Mouse (Mus musculus) heart, adult 2 months (tissue): ENCODE results near the gene Stkld1. TPM values are rescaled to one million over a fixed set of nuclear protein-coding genes. Genes with fewer than 3 reads are reported as not detected.
A peak's percentile ranks its signal among the peaks of the same experiment; 100 is the strongest.

Experiments used
- DNase-seq, 2 experiments: peaks; one replicate each; pipeline ENCODE4 v3.0.0; 2021
- H3K27ac ChIP-seq: fragments of 200-600 bp; 2 replicates; pipeline ENCODE4 v1.8.1; 2022
- H3K27me3 ChIP-seq: fragments of 200-500 bp; 2 replicates; pipeline ENCODE4 v1.6.1; 2012; ENCODE audit warnings: mild to moderate bottlenecking, low read length, inconsistent platforms, mixed read lengths; ENCODE audit not compliant: control insufficient read depth, insufficient read depth
- H3K36me3 ChIP-seq: fragments of 200-500 bp; 2 replicates; pipeline ENCODE4 v1.6.1; 2012; ENCODE audit warnings: low read length, inconsistent platforms; ENCODE audit not compliant: control insufficient read depth, insufficient read depth
- H3K4me1 ChIP-seq: fragments of 200-500 bp; 2 replicates; pipeline ENCODE4 v1.6.1; 2011; ENCODE audit warnings: low read length; ENCODE audit not compliant: control insufficient read depth, insufficient read depth
- H3K4me3 ChIP-seq: fragments of 200-600 bp; 2 replicates; pipeline ENCODE4 v1.8.1; 2022
- H3K79me2 ChIP-seq: fragments of 200-500 bp; replicated peaks from 2 replicates; pipeline ENCODE4 v1.6.1; 2012; ENCODE audit warnings: mild to moderate bottlenecking, inconsistent platforms, low read length, moderate library complexity, mixed read lengths; ENCODE audit not compliant: control insufficient read depth, insufficient read depth
- H3K9ac ChIP-seq: fragments of 200-500 bp; 2 replicates; pipeline ENCODE4 v1.6.1; 2012; ENCODE audit warnings: low read depth, mild to moderate bottlenecking, control low read depth, inconsistent platforms, low read length, mixed read lengths
- CTCF ChIP-seq: fragments of 200-600 bp; IDR thresholded peaks from 2 replicates; pipeline ENCODE4 v1.8.1; 2022; ENCODE audit warnings: antibody characterized with exemption, mild to moderate bottlenecking, moderate library complexity
- EP300 ChIP-seq: fragments of 200-500 bp; IDR thresholded peaks from 2 replicates; pipeline ENCODE4 v1.6.1; 2011; ENCODE audit warnings: low read depth, low read length, control low read depth; ENCODE audit not compliant: insufficient read depth
- POLR2A ChIP-seq: fragments of 200-500 bp; IDR thresholded peaks from 2 replicates; pipeline ENCODE4 v1.6.1; 2011; ENCODE audit warnings: mild to moderate bottlenecking, low read depth, low read length, control low read depth; ENCODE audit not compliant: insufficient read depth
- WGBS: fragments of 180-500 bp; shearing (Covaris S2); methylation state at CpG from one replicate; pipeline ENCODE4 v1.1.7; 2018; 5-methylcytosine and 5-hydroxymethylcytosine counted together
- intact Hi-C: fragments of 180-260 bp; cut with DNase I; formaldehyde crosslinking; loops from one replicate; pipeline ENCODE4 v1.15.1; 2025
- polyA plus RNA-seq: library from polyadenylated mRNA; depleted of rRNA; stranded (reverse); fragments of >200 nt; gene quantifications from 2 replicates; pipeline ENCODE4 v1.2.3, GENCODE M21; 2012
- total RNA-seq, 2 experiments: library from RNA; stranded (reverse); gene quantifications; 2 replicates each; pipeline ENCODE4 v1.2.3; 2021

Gene Stkld1
- total and polyA plus RNA-seq, 3 experiments: not detected

DNA sequence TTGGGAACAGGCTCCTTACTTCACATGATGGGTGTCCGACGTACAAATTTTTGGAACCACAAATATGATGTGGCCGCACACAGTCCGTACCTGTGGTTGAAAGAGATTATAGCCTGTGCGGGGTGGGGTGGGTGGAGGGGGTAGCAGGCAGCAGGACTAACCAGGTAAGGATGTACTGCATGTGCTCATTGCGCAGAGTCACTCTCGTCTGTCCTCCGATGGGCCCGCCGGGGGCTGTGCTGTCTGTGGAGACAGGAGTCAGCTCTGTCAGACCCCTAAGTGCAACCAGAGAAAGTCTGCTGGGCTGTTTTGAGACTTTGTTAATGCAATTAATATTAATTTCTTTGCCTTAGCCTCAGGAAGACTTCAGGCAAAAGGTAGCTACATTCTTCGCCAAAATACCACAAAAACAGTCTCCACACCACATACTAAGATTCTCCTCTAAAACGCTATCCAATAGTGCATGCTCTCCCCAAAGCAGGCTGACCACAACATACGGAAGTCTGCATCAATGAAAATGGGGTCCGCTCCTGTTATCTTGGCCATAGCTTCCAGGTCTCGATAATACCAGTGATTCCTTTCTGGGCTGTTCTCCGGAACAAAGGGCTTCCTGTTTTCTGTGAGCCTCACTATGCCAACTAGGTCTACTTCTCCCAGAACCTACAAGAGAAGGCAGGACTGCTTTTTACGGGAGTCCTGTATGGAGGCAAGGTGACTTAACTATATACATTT, 20.3 kb upstream of the Stkld1 start:
- intact Hi-C loops: no loop called here
- H3K27ac ChIP-seq: no peak overlapping the region
- no peak overlapping the region for H3K9ac ChIP-seq
- H3K4me3 ChIP-seq: no peak overlapping the region
- peaks cover 14% of the 10 kb centered on the region for H3K4me1 ChIP-seq
- H3K27me3 ChIP-seq: no peaks in the 10 kb centered on the region
- 70% methylated on average over 17 of the region's 17 CpGs for WGBS
- DNase-seq: no peak
- peaks cover 7% of the 10 kb centered on the region for H3K36me3 ChIP-seq
- TF ChIP-seq CTCF (no peak), POLR2A (0 out of 2 replicates have a peak, but pooled peaks have one; percentile 25)
- H3K79me2 ChIP-seq: peaks cover 5% of the 10 kb centered on the region

DNA sequence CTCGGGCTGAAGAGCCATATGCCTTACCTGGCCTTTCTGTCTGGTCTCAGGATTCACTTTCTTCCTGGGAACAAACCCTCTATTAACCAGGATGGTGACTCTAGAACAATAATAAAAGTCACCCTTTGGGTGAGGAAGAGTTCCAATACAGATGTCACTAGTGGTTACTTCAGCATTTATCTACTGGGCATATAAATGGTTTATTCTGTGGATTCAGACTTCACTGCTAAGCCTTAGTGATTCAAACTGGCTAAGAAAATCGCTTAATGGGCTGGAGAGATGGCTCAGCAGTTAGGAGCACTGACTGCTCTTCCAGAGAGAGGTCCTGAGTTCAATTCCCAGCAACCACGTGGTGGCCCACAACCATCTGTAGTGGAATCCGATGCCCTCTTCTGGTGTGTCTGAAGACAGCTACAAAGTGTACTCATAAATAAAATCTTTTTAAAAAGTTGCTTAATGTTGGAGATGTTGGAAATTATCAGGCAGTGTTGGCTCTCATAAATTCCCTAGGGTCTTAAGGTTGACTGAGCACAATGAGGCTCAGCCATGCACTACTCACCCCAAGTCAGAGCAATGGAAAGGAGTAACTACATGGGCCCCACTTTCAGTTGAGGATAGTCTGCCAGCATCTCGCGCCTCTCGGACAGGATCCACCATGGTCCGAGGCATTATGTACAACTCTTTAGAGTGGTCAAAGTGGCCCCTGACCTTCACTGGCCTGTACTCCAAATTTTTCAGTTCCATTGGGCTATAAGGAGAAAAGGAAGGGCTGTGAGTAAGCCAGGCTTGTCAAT, 19.5 kb upstream of the Stkld1 start:
- no peak overlapping the region for H3K4me3 ChIP-seq
- 62% methylated on average over 8 of the region's 8 CpGs for WGBS
- TF ChIP-seq POLR2A (no peak), EP300 (no peak), CTCF (no peak)
- DNase-seq: no peak
- H3K79me2 ChIP-seq: peaks cover 3% of the 10 kb centered on the region
- intact Hi-C loops: no loop called here
- H3K9ac ChIP-seq: no peak overlapping the region
- H3K36me3 ChIP-seq: peaks cover 7% of the 10 kb centered on the region
- peaks cover 12% of the 10 kb centered on the region for H3K4me1 ChIP-seq
- H3K27ac ChIP-seq: no peak overlapping the region
- no peaks in the 10 kb centered on the region for H3K27me3 ChIP-seq

DNA sequence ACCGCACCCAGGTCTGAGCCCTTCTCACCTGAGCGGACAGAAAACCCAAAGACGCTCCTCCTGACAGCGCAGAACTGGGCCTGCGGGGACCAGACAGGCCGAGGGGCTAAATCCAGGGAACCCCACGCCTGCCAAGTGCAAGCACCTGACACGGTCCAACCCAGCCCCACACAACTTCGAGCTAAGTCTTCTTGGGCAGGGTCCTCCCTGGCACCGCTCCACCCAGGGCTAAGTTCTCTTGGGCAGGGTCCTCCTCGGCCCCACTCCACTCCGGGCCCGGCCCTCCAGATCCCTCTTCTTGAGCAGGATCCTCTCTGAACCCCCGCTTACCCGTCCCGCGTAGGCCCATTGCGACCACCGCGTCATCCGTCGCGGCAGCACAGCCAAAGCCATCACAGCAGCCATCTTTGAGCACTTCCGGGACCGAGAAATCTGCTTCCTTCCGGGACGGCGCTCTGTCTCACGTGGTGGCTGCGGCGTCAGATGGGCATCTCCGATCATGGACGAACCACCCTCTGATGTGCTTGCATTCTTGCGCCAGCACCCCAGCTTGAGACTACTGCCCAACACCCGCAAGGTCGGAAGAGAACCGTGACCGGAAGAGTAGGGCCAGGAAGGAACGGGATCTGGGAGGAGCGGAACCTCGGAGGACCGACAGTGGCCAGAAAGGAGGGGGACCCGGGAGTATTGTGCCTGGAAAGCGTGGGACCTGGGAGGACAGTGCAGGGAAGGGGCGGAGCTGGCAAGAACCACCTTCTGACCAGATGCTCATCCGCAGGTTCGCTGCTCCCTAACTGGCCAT, 17.7 kb upstream of the Stkld1 start, which contains the start of the genes Surf2 and Surf1:
TSS of gene Surf2 (plus strand) at position 441 of the 802 bp plus-strand sequence.
TSS of gene Surf1 (minus strand) at position 604 of the 802 bp plus-strand sequence.
- Histone ChIP-seq H3K9ac (peak within 1 kb of the TSS; percentile 70), H3K79me2 (peaks cover 2% of the 10 kb centered on the region), H3K27ac (peak within 1 kb of the TSS; percentile 83), H3K36me3 (peaks cover 7% of the 10 kb centered on the region), H3K4me1 (peaks cover 12% of the 10 kb centered on the region), H3K4me3 (peak within 1 kb of the TSS; percentile 69), H3K27me3 (no peaks in the 10 kb centered on the region)
- TF ChIP-seq EP300: peak; percentile 72; the same call in 1 of the 2 replicates
- no peak for TF ChIP-seq CTCF
- TF ChIP-seq POLR2A: peak; percentile 90
- 2% methylated on average over 47 of the region's 47 CpGs for WGBS
- DNase-seq: peak; percentile 85 to 87
- intact Hi-C loops: loop anchor here (5.0 kb wide), 1 partner anchor 46 kb away; the partner anchor contains the start of gene Rexo4

DNA sequence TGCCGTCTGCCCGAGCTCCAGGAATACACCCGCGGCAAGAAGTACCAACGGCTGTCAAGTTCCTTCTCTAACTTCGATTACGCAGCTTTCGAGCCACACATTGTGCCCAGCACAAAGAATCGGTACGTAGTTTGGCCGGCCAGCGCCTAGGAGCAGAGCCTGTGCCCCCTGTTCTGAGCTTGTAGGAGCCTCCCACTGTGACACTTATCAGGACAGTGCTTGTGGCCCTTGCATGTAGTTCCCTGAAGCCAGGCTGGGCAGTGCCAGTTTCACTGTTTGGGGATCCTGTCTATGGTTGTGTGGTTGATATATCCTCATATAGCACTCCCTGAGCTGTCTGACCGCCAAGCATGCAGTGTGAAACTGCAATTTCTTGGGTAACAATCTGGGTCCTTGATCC, 17.1 kb upstream of the Stkld1 start:
- H3K27me3 ChIP-seq: no peaks in the 10 kb centered on the region
- under 1% methylated on average over 13 of the region's 13 CpGs for WGBS
- DNase-seq: no peak
- H3K79me2 ChIP-seq: no peaks in the 10 kb centered on the region; the same call in 1 of the 2 replicates
- peak overlapping the region; percentile 70 for H3K9ac ChIP-seq
- no peak for TF ChIP-seq POLR2A
- TF ChIP-seq CTCF: no peak
- no peak for TF ChIP-seq EP300
- peak overlapping the region; percentile 69 for H3K4me3 ChIP-seq
- intact Hi-C loops: loop anchor here (5.0 kb wide), 1 partner anchor 46 kb away; the partner anchor contains the start of gene Rexo4
- peaks cover 10% of the 10 kb centered on the region for H3K4me1 ChIP-seq
- peak overlapping the region; percentile 83 for H3K27ac ChIP-seq
- H3K36me3 ChIP-seq: peaks cover 9% of the 10 kb centered on the region

GRCm38 (mm10) chr2:26919684-26920083, 14.2 kb upstream of the Stkld1 start:
- H3K27ac ChIP-seq: no peak overlapping the region
- no peak overlapping the region for H3K4me3 ChIP-seq
- intact Hi-C loops: loop anchor here (5.0 kb wide), 1 partner anchor 43 kb away; the partner anchor contains the start of gene Rexo4
- H3K36me3 ChIP-seq: peaks cover 9% of the 10 kb centered on the region
- DNase-seq: no peak
- H3K4me1 ChIP-seq: peaks cover 9% of the 10 kb centered on the region
- TF ChIP-seq POLR2A (no peak), EP300 (no peak), CTCF (no peak)
- H3K9ac ChIP-seq: no peak overlapping the region
- 66% methylated on average over 3 of the region's 3 CpGs for WGBS
- H3K27me3 ChIP-seq: no peaks in the 10 kb centered on the region
- no peaks in the 10 kb centered on the region for H3K79me2 ChIP-seq
